Mouse (Mus musculus) small intestine, adult 2 months (tissue): Measurements from ENCODE around the gene Syne2.

Experiments used
- CTCF ChIP-seq: fragments of 200-500 bp; IDR thresholded peaks from 2 replicates; pipeline ENCODE4 v1.5.1; 2012; ENCODE audit warnings: low read depth, mild to moderate bottlenecking, control low read depth, inconsistent platforms, low read length, moderate library complexity, mixed read lengths; ENCODE audit not compliant: insufficient replicate concordance, insufficient read length; ENCODE audit errors: extremely low read depth
- POLR2A ChIP-seq: fragments of 200-500 bp; IDR thresholded peaks from 2 replicates; pipeline ENCODE4 v1.6.1; 2012; ENCODE audit warnings: low read depth, mild to moderate bottlenecking, control low read depth, inconsistent platforms, low read length, moderate library complexity

DNA sequence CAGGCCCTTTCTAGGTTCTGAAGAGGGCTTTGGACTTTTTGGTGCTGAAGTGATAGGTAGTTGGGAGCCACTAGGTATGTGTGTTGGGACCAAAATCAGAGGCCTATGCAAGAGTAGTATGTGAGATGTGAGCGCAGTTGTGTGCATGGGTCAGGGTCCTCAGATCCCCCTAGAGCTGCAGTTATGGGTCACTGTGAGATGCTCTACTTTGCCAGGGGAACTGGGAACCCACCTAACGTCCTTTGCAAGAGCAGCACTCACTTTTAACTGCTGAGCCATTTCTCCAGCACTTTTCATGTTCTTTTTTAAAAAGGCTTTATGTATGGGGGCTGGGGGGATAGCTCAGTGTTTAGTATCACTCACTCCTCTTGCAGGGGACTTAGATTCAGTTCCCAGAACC, 69.0 kb downstream of the Syne2 start:
- TF ChIP-seq POLR2A: no peak
- TF ChIP-seq CTCF: no peak
